Mouse (Mus musculus): ENCODE measurements around the gene Pax8.

DNA sequence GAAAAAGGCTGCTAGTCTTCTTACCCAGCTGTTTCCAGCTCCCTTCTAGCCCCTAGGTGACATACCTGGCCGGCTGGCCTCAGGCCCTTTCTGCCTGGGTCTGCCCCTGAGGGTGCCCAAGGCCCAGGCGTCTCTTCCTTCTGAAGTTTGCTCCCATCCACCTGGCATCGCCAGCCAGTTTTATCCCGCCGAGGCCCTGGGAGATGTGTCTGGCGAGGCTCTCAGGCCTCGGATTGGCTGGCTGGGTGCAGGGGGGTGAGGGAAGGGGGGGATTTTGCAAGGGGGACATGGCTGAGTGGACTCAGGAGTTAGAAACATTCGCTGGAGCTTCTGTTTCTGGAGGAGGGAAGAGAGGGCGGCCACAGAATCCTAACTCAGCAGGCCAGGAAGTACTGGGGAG is at the start of gene Pax8:
- TF ChIP-seq POLR2A (IDR thresholded peaks at IDR 0.05; ENCODE audit: insufficient read depth, low read length): no peak
- TF ChIP-seq CTCF (IDR thresholded peaks at IDR 0.05; ENCODE audit: low read depth, low read length): no peak

Data from ES-Bruce4 (cell line).